Mouse (Mus musculus) naive thymus-derived CD4-positive, alpha-beta T cell, adult 2 months (primary cell): Measurements from ENCODE around the gene Slc6a8.
A peak's percentile ranks its signal among the peaks of the same experiment; 100 is the strongest.

Source experiments
- DNase-seq: peaks from one replicate; pipeline ENCODE4 v3.0.0-alpha.2; 2011; ENCODE audit warnings: low read depth

Slc6a8 gene

DNA sequence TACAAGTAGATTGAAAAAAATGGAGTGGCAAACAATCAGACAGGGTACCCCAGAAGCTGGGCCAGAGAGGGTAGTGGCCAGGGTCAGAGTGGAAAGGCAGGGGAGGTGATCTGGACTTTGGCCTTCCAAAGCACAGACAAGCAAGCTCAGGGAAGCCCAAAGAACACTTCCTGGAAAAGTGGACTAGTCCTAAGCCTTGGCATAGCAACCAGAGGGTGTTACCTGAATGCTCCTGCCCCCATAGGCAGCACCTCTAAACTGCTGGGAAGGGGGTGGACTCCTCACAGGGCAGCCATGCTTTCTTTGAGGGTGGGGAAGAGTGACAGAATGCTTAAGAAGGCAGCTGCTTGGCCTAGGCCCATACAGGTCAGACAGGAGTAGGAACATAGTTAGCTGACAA, 12.0 kb downstream of the Slc6a8 start:
- no peak for DNase-seq

DNA sequence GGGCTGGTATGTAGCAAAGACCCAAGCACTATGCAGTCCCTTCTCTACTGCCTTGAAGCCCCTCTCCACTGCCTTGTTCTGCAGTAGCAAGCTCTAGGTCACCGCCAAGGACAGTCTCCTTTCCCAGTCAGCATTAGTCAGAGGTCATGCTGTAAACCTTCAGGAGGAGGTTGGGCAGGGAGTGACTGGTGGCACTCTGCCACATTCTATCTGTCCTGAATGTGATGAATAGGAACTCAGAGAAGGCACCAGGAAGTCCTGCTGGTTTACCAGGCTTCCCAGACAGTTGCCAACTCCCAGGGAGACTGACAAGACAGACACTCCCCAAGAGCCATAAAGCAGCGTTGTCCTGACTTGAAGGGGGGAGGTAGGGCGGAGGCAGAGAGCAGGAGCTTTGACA, 12.7 kb downstream of the Slc6a8 start:
- DNase-seq: no peak

DNA sequence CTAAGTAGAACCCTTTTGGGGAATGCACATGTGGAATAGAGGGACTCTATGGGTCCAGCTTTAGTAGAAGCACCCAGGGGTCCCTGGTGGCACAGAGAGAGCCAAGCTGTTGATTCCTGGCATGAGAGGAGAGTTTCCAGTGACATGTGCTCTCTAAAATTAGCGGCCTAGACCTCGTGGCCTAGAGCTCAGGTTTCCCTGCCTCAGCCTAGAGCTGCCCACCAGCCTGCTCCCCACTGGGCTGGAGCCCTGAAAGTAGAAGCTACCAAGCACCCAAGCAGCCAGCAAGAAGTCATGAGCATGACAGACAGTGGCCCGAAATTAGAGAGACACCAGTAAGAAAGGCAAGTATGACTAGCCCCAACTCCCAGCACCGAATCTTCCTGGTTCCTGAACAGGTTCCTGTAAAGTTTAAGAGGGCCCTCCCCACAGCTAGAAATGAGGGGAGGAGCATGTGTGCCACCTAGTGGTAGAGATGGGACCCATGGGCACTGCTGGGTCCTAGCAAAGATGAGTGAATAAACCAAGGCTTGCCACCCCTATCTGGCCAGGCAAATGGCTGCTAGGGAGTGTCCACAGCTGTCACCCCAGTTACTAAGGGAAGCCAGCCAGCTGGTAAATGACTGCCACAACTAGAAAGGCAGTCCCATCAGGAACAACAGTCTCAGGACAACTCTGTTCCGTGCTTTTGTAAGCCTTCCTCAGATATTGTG, 18.1 kb downstream of the Slc6a8 start:
- peak; percentile 64 for DNase-seq

DNA sequence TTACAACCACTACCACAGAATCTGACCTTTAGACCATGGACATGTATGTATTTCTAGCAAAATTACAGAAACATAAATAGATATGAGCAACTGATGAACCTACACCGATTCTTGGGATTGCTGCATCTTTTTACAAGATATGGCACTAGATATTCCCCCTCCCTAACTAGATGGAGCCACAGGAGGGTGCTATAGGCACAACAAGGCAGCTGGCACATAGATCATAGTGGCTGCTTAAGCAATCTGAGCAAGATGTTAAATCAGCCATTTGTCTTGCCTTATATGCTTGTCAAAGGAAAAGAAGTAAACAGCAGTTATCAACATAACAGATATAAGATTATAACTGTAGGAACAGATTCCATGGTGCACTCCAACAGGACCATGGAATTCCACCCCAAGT, 27.5 kb downstream of the Slc6a8 start:
- DNase-seq: peak; percentile 43

DNA sequence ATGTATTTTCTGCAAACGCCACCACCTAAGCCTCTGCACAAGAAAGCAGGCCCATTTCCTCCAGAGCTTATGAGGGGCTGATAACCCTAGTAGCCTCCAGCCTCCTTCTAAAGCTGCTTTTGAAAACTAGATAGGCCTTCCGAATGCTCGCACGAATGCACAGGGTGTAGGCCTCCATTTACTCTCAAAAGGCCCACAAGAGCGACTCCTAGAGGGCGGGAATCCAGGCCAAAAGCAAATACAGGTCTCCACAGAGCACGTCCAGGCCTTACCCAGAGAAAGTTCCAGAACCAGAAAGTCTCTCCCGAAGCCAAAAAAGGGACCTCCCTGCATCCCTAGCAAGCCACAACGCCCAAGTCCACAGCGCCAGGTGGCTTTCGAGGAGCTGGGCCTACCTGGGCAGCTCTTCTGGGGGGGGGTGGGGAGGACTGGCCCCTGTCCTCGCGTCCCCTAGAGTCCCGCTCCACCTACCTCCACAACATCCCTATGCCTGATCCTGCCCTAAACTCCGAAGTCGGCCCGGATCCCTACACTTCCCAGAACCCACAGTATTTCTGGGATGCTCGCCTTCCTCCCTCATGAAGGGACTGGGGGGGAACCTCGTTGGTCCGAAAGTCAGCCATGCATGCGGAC, 42.6 kb downstream of the Slc6a8 start:
- DNase-seq: peak; percentile 67

DNA sequence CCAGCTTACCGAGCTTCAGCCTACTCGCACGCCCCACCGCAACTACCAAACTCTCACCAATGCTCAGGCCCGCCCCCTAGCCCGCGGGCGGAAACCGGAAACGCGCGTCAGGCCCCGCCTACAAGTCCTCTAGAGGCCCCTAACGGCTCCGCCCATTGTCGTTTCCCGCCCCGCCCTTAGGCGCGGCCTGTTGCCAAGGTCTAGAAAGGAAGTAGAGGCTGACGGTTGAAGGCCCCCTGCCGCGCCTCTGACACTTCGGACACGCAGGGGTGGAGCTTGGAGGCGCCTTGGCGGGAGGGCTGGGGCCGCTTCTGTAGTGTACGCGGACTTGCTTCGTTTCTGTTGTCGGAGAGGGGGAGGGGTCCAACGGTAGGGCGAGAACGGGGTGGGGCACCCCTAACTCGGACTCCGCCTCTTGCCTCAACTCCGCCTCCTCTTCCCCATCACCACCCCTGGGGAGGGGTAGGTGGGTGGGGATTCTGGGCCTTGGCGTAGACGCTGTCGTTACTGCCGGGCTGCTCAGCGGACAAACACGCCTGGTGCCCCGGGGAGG, 43.2 kb downstream of the Slc6a8 start, which contains the start of the genes Bcap31 and Abcd1:
TSS of gene Bcap31 (minus strand) at position 67 of the 553 bp plus-strand sequence.
TSS of gene Abcd1 (plus strand) at position 489 of the 553 bp plus-strand sequence.
- peak; percentile 97 for DNase-seq

DNA sequence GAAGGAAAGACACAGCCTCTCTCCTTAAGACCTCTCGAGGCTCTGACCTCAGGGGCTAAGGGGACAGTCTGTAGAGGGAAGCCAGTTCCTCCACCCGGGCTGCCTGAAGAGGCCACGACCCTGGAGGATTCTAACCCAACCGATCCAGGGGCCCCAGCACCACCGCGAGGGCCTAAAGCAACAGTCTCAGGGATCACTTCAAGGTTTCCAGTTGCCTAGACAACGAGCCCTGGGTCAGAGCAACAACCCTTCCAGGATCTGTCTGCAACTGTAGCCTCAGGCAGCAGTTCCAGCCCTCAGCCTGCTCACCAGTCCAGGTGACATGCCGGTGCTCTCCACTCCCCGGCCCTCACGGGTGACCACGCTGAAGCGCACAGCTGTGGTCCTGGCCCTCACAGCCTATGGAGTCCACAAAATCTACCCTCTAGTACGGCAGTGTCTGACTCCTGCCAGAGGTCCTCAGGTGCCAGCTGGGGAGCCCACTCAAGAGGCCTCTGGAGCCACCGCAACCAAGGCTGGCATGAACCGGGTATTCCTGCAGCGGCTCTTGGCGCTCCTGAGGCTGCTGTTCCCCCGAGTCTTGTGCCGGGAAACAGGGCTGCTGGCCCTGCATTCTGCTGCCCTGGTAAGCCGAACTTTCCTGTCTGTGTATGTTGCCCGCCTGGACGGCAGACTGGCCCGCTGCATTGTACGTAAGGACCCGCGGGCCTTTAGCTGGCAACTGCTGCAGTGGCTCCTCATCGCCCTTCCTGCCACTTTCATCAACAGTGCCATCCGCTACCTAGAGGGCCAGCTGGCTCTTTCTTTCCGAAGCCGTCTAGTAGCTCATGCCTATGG, 44.0 kb downstream of the Slc6a8 start:
- DNase-seq: peak; percentile 40

DNA sequence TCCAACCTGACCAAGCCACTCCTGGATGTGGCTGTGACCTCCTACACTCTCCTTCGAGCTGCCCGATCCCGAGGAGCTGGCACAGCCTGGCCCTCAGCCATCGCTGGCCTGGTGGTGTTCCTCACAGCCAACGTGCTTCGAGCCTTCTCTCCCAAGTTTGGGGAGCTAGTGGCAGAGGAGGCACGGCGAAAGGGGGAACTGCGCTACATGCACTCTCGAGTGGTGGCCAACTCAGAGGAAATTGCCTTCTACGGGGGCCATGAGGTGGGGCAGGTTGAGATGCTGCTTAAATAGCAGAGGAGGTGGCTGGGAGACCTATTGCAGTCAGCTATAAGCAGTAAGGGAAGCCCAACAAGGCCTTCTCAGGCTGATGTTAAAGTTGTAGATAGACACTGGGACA, 44.7 kb downstream of the Slc6a8 start:
- DNase-seq: peak; percentile 40

DNA sequence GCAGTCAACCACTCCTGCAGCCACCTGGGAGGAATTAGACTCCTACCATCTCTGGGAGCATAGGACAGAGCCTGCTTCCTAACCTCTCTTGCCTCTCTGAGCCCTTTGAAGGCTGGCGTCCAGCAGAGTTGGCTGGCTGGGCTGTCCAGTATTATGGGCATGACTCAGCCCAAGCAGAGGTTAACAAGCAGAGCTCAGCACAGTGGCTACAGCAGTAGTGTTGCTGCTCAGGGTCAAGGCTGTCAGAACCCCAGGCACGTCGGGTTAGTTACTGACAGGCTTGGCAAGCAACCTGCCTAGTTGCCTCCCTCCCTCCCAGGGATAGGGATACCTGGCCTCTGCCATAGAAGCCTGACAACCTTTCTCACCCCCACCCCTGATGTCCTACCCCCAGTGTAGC, 45.3 kb downstream of the Slc6a8 start:
- no peak for DNase-seq

DNA sequence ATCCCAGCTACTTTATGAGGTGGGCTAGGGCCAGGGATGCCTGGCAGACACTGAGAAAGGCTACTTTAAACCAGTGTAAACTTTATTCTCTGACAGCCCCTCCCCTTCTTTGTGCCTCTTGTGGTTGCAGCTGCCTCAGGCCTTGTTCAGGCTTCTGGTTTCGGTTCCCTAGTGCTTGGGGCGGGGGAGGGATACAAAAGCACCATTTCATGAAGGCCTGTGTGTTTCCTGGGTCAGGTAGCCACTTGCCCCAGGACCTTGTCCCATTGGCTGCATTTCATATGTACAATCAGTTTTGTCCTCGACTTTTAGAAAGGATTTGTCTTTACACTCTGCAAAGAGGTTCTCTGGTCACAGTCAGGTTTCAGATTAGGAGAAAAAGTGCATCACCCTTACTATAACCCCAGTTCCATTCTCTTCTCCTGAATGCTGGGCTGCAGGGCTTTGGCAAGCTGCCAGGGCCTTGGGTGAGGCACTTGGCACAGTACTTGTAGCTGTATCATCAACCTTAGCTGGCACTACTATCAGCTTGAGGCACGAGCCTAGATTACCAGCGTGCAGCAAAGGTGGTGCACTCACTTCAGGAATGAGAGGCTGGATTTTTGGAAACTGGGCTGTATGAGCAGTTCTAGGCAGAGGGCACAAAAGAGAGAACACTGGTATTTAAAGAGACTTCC, 45.9 kb downstream of the Slc6a8 start:
- DNase-seq: peak; percentile 61

DNA sequence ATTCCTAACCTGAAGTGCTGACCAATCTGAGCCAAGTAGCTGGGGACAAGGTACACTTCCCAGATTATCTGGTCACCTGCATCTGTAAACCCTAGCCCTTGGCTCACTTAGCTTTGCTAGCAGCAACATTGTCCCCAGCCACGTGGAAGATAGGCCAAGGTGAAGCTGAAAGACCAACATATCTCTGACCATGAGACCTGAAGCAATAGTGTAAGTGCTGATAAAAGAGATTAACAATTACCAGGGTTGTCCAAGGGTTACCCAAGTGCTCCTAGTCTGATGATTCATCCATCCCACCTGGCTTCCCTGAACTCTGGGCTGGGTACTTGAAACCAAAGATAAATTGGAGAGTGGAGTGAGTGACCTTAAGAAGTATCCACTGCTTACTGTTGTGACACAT, 58.0 kb downstream of the Slc6a8 start:
- no peak for DNase-seq
